Mouse (Mus musculus) c-Kit-negative CD71-positive TER-119-positive erythroid progenitor cells, embryonic 14.5 days (primary cell): ENCODE data around the gene Wdr74.
A peak's percentile ranks its signal among the peaks of the same experiment; 100 is the strongest.

Experiments
- DNase-seq: peaks from one replicate; pipeline ENCODE4 v3.0.0-alpha.2; 2013; ENCODE audit warnings: low read depth, low spot score

Gene Wdr74

GRCm38 (mm10) chr19:8741243-8741869, 5.7 kb downstream of the Wdr74 start, which contains the start of gene Stx5a:
TSS of gene Stx5a (plus strand) at chr19:8741413.
- DNase-seq: peak; percentile 97

- no peak for DNase-seq
Observed at GRCm38 (mm10) chr19:8742176-8742575, 6.5 kb downstream of the Wdr74 start.

GRCm38 (mm10) chr19:8745382-8745781, 9.8 kb downstream of the Wdr74 start:
- no peak for DNase-seq

- DNase-seq: no peak
Observed at GRCm38 (mm10) chr19:8747368-8747767, 11.7 kb downstream of the Wdr74 start.

- no peak for DNase-seq
Observed at GRCm38 (mm10) chr19:8755652-8756051, 20.0 kb downstream of the Wdr74 start.

- DNase-seq: peak; percentile 91
Observed at GRCm38 (mm10) chr19:8756635-8757387, 21.2 kb downstream of the Wdr74 start, which contains the start of gene Nxf1. TSS of gene Nxf1 (plus strand) at chr19:8757073.

GRCm38 (mm10) chr19:8757471-8757998, 21.9 kb downstream of the Wdr74 start:
- DNase-seq: no peak

- DNase-seq: no peak
Observed at GRCm38 (mm10) chr19:8758899-8759298, 23.3 kb downstream of the Wdr74 start.

- no peak for DNase-seq
Observed at GRCm38 (mm10) chr19:8760757-8761156, 25.1 kb downstream of the Wdr74 start.

GRCm38 (mm10) chr19:8763276-8763675, 27.6 kb downstream of the Wdr74 start:
- DNase-seq: no peak

GRCm38 (mm10) chr19:8765562-8765961, 29.9 kb downstream of the Wdr74 start:
- DNase-seq: no peak

- DNase-seq: no peak
Observed at GRCm38 (mm10) chr19:8770567-8771270, 35.1 kb downstream of the Wdr74 start, which contains the start of gene Tmem223. TSS of gene Tmem223 (plus strand) at chr19:8770996.

GRCm38 (mm10) chr19:8772996-8773395, 37.4 kb downstream of the Wdr74 start:
- no peak for DNase-seq

- no peak for DNase-seq
Observed at GRCm38 (mm10) chr19:8773409-8773808, 37.8 kb downstream of the Wdr74 start.

- DNase-seq: peak; percentile 96
Observed at GRCm38 (mm10) chr19:8774086-8774835, 38.6 kb downstream of the Wdr74 start, which contains the start of gene Tmem179b. TSS of gene Tmem179b (minus strand) at chr19:8774467.

GRCm38 (mm10) chr19:8774951-8775421, 39.4 kb downstream of the Wdr74 start:
- no peak for DNase-seq

- DNase-seq: peak; percentile 92
Observed at GRCm38 (mm10) chr19:8786008-8786781, 50.6 kb downstream of the Wdr74 start, which contains the start of gene Taf6l. TSS of gene Taf6l (minus strand) at chr19:8786417.

GRCm38 (mm10) chr19:8788521-8788920, 52.9 kb downstream of the Wdr74 start:
- DNase-seq: no peak

- no peak for DNase-seq
Observed at GRCm38 (mm10) chr19:8789171-8789570, 53.5 kb downstream of the Wdr74 start.

- DNase-seq: no peak
Observed at GRCm38 (mm10) chr19:8790171-8790570, 54.5 kb downstream of the Wdr74 start.
